Mouse (Mus musculus): ENCODE results near the gene Ppfibp1. TPM values are rescaled to one million over a fixed set of nuclear protein-coding genes. Genes with fewer than 3 reads are reported as not detected.

Ppfibp1 gene
- polyA plus RNA-seq (2014; fragmentation: Nextera tagmentation; extraction: Ambion mirVana) = 28.7 and 30.5 TPM in 2 replicates

- Histone ChIP-seq H3K27me3 (ENCODE audit: control insufficient read depth, insufficient read depth, low read length) (peaks cover 7% of the 10 kb centered on the region), H3K27ac (ENCODE audit: low read depth, low read length) (no peak within 1 kb of the TSS), H3K36me3 (ENCODE audit: control insufficient read depth, insufficient read depth, low read length) (no peaks in the 10 kb centered on the region), H3K4me1 (ENCODE audit: control insufficient read depth, insufficient read depth, low read length) (peaks cover 3% of the 10 kb centered on the region; the same call in 1 of the 2 replicates), H3K4me2 (ENCODE audit: low read depth) (peak within 1 kb of the TSS; percentile 83), H3K9me3 (ENCODE audit: control insufficient read depth, low read length) (no peaks in the 10 kb centered on the region), H3K9ac (ENCODE audit: low read length) (peak within 1 kb of the TSS; percentile 71), H3K4me3 (ENCODE audit: low read depth, low read length) (peak within 1 kb of the TSS; percentile 65)
- ATAC-seq (ENCODE audit: insufficient read depth, low FRiP score, low TSS enrichment) (peak; percentile 97), DNase-seq (ENCODE audit: low spot score) (peak; percentile 95)
- WGBS = under 1% methylated on average over 61 of the region's 80 CpGs
Measured at GRCm38 (mm10) chr6:146887958-146888659, at the start of gene Ppfibp1. Gene Ppfibp1 (plus strand): TSS chr6:146888487.

- DNase-seq (ENCODE audit: low spot score) (no peak), ATAC-seq (ENCODE audit: insufficient read depth, low FRiP score, low TSS enrichment) (no peak)
- no peaks in the 10 kb centered on the region for H3K27me3 ChIP-seq (ENCODE audit: control insufficient read depth, insufficient read depth, low read length)
- no peaks in the 10 kb centered on the region for H3K36me3 ChIP-seq (ENCODE audit: control insufficient read depth, insufficient read depth, low read length)
- no peak overlapping the region for H3K9ac ChIP-seq (ENCODE audit: low read length)
- H3K9me3 ChIP-seq (ENCODE audit: control insufficient read depth, low read length) = no peaks in the 10 kb centered on the region
- H3K27ac ChIP-seq (ENCODE audit: low read depth, low read length) = no peak overlapping the region
- H3K4me1 ChIP-seq (ENCODE audit: control insufficient read depth, insufficient read depth, low read length) = no peaks in the 10 kb centered on the region
- no peak overlapping the region for H3K4me3 ChIP-seq (ENCODE audit: low read depth, low read length)
- no peak overlapping the region for H3K4me2 ChIP-seq (ENCODE audit: low read depth)
- WGBS = 91% methylated on average over 4 of the region's 4 CpGs
Measured at GRCm38 (mm10) chr6:146838863-146839262, 49.4 kb upstream of the Ppfibp1 start.

GRCm38 (mm10) chr6:146844867-146845266 is 43.4 kb upstream of the Ppfibp1 start:
- H3K4me2 ChIP-seq (ENCODE audit: low read depth) = no peak overlapping the region
- H3K4me1 ChIP-seq (ENCODE audit: control insufficient read depth, insufficient read depth, low read length) = no peaks in the 10 kb centered on the region
- no peak for DNase-seq (ENCODE audit: low spot score)
- H3K36me3 ChIP-seq (ENCODE audit: control insufficient read depth, insufficient read depth, low read length) = no peaks in the 10 kb centered on the region
- no peak overlapping the region for H3K9ac ChIP-seq (ENCODE audit: low read length)
- H3K9me3 ChIP-seq (ENCODE audit: control insufficient read depth, low read length) = no peaks in the 10 kb centered on the region
- no peaks in the 10 kb centered on the region for H3K27me3 ChIP-seq (ENCODE audit: control insufficient read depth, insufficient read depth, low read length)
- H3K27ac ChIP-seq (ENCODE audit: low read depth, low read length) = no peak overlapping the region
- ATAC-seq (ENCODE audit: insufficient read depth, low FRiP score, low TSS enrichment) = no peak
- no peak overlapping the region for H3K4me3 ChIP-seq (ENCODE audit: low read depth, low read length)
- WGBS = 85% methylated on average over 6 of the region's 6 CpGs

- ATAC-seq (ENCODE audit: insufficient read depth, low FRiP score, low TSS enrichment) (no peak), DNase-seq (ENCODE audit: low spot score) (no peak)
- Histone ChIP-seq H3K4me3 (ENCODE audit: low read depth, low read length) (no peak overlapping the region), H3K36me3 (ENCODE audit: control insufficient read depth, insufficient read depth, low read length) (no peaks in the 10 kb centered on the region), H3K4me1 (ENCODE audit: control insufficient read depth, insufficient read depth, low read length) (no peaks in the 10 kb centered on the region), H3K27ac (ENCODE audit: low read depth, low read length) (no peak overlapping the region), H3K9ac (ENCODE audit: low read length) (no peak overlapping the region), H3K27me3 (ENCODE audit: control insufficient read depth, insufficient read depth, low read length) (no peaks in the 10 kb centered on the region), H3K9me3 (ENCODE audit: control insufficient read depth, low read length) (no peaks in the 10 kb centered on the region), H3K4me2 (ENCODE audit: low read depth) (no peak overlapping the region)
- 79% methylated on average over 5 of the region's 5 CpGs for WGBS
Measured at GRCm38 (mm10) chr6:146845347-146845746, 42.9 kb upstream of the Ppfibp1 start.

- Histone ChIP-seq H3K4me1 (ENCODE audit: control insufficient read depth, insufficient read depth, low read length) (no peaks in the 10 kb centered on the region), H3K4me2 (ENCODE audit: low read depth) (no peak overlapping the region), H3K9ac (ENCODE audit: low read length) (no peak overlapping the region), H3K9me3 (ENCODE audit: control insufficient read depth, low read length) (no peaks in the 10 kb centered on the region), H3K27me3 (ENCODE audit: control insufficient read depth, insufficient read depth, low read length) (no peaks in the 10 kb centered on the region), H3K36me3 (ENCODE audit: control insufficient read depth, insufficient read depth, low read length) (no peaks in the 10 kb centered on the region), H3K27ac (ENCODE audit: low read depth, low read length) (no peak overlapping the region), H3K4me3 (ENCODE audit: low read depth, low read length) (no peak overlapping the region)
- ATAC-seq (ENCODE audit: insufficient read depth, low FRiP score, low TSS enrichment) (no peak), DNase-seq (ENCODE audit: low spot score) (no peak)
- WGBS = 79% methylated on average over 15 of the region's 15 CpGs
Measured at GRCm38 (mm10) chr6:146845961-146846750, 42.1 kb upstream of the Ppfibp1 start.

GRCm38 (mm10) chr6:146847402-146847801 is 40.9 kb upstream of the Ppfibp1 start:
- no peaks in the 10 kb centered on the region for H3K4me1 ChIP-seq (ENCODE audit: control insufficient read depth, insufficient read depth, low read length)
- DNase-seq (ENCODE audit: low spot score) (no peak), ATAC-seq (ENCODE audit: insufficient read depth, low FRiP score, low TSS enrichment) (no peak)
- no peak overlapping the region for H3K4me3 ChIP-seq (ENCODE audit: low read depth, low read length)
- no peaks in the 10 kb centered on the region for H3K36me3 ChIP-seq (ENCODE audit: control insufficient read depth, insufficient read depth, low read length)
- H3K27me3 ChIP-seq (ENCODE audit: control insufficient read depth, insufficient read depth, low read length) = no peaks in the 10 kb centered on the region
- H3K27ac ChIP-seq (ENCODE audit: low read depth, low read length) = no peak overlapping the region
- WGBS = 79% methylated on average over 3 of the region's 3 CpGs
- H3K9me3 ChIP-seq (ENCODE audit: control insufficient read depth, low read length) = no peaks in the 10 kb centered on the region
- no peak overlapping the region for H3K4me2 ChIP-seq (ENCODE audit: low read depth)
- H3K9ac ChIP-seq (ENCODE audit: low read length) = no peak overlapping the region

- H3K27ac ChIP-seq (ENCODE audit: low read depth, low read length) = no peak overlapping the region
- no peaks in the 10 kb centered on the region for H3K4me1 ChIP-seq (ENCODE audit: control insufficient read depth, insufficient read depth, low read length)
- H3K27me3 ChIP-seq (ENCODE audit: control insufficient read depth, insufficient read depth, low read length) = no peaks in the 10 kb centered on the region
- WGBS = 88% methylated on average over 3 of the region's 3 CpGs
- H3K4me3 ChIP-seq (ENCODE audit: low read depth, low read length) = no peak overlapping the region
- H3K4me2 ChIP-seq (ENCODE audit: low read depth) = no peak overlapping the region
- no peak overlapping the region for H3K9ac ChIP-seq (ENCODE audit: low read length)
- ATAC-seq (ENCODE audit: insufficient read depth, low FRiP score, low TSS enrichment) (no peak), DNase-seq (ENCODE audit: low spot score) (no peak)
- H3K36me3 ChIP-seq (ENCODE audit: control insufficient read depth, insufficient read depth, low read length) = no peaks in the 10 kb centered on the region
- no peaks in the 10 kb centered on the region for H3K9me3 ChIP-seq (ENCODE audit: control insufficient read depth, low read length)
Measured at GRCm38 (mm10) chr6:146848281-146848680, 40.0 kb upstream of the Ppfibp1 start.

- no peaks in the 10 kb centered on the region for H3K4me1 ChIP-seq (ENCODE audit: control insufficient read depth, insufficient read depth, low read length)
- 72% methylated on average over 4 of the region's 4 CpGs for WGBS
- no peak within 1 kb of the TSS for H3K4me2 ChIP-seq (ENCODE audit: low read depth)
- ATAC-seq (ENCODE audit: insufficient read depth, low FRiP score, low TSS enrichment) (no peak), DNase-seq (ENCODE audit: low spot score) (no peak)
- no peaks in the 10 kb centered on the region for H3K36me3 ChIP-seq (ENCODE audit: control insufficient read depth, insufficient read depth, low read length)
- no peak within 1 kb of the TSS for H3K9ac ChIP-seq (ENCODE audit: low read length)
- H3K27me3 ChIP-seq (ENCODE audit: control insufficient read depth, insufficient read depth, low read length) = no peaks in the 10 kb centered on the region
- no peaks in the 10 kb centered on the region for H3K9me3 ChIP-seq (ENCODE audit: control insufficient read depth, low read length)
- no peak within 1 kb of the TSS for H3K4me3 ChIP-seq (ENCODE audit: low read depth, low read length)
- H3K27ac ChIP-seq (ENCODE audit: low read depth, low read length) = no peak within 1 kb of the TSS
Measured at GRCm38 (mm10) chr6:146850050-146850449, 38.2 kb upstream of the Ppfibp1 start, which contains the start of gene Smco2. Gene Smco2 (plus strand): TSS chr6:146850104.

All from neural tube, embryonic 11.5 days (tissue).